Mouse (Mus musculus): Measurements from ENCODE around the gene Apip. TPM values are rescaled to one million over a fixed set of nuclear protein-coding genes. Genes with fewer than 3 reads are reported as not detected.

Gene Apip
- polyA plus RNA-seq, 1 experiment = 35.4 TPM

GRCm38 (mm10) chr2:103118324-103119196, 45.1 kb downstream of the Apip start:
- WGBS = 73% methylated on average over 6 of the region's 6 CpGs
- Histone ChIP-seq H3K27ac (ENCODE audit: control insufficient read depth, insufficient read depth, low read depth, low read length, poor library complexity) (no peak overlapping the region; the same call in 1 of the 2 replicates), H3K4me3 (replicated peaks; ENCODE audit: control insufficient read depth, low read depth, low read length) (no peak overlapping the region), H3K4me1 (ENCODE audit: control insufficient read depth, insufficient read depth, low read length) (no peaks in the 10 kb centered on the region; the same call in 1 of the 2 replicates)
- TF ChIP-seq CTCF (IDR thresholded peaks at IDR 0.05; ENCODE audit: control insufficient read depth, insufficient read depth, low read length) (no peak), POLR2A (IDR thresholded peaks at IDR 0.05; ENCODE audit: borderline replicate concordance, control insufficient read depth, low read depth, low read length) (no peak)

- Histone ChIP-seq H3K4me1 (ENCODE audit: control insufficient read depth, insufficient read depth, low read length) (no peaks in the 10 kb centered on the region; the same call in 1 of the 2 replicates), H3K4me3 (replicated peaks; ENCODE audit: control insufficient read depth, low read depth, low read length) (no peak overlapping the region), H3K27ac (ENCODE audit: control insufficient read depth, insufficient read depth, low read depth, low read length, poor library complexity) (no peak overlapping the region)
- WGBS = 41% methylated on average over 7 of the region's 7 CpGs
- TF ChIP-seq POLR2A (IDR thresholded peaks at IDR 0.05; ENCODE audit: borderline replicate concordance, control insufficient read depth, low read depth, low read length) (no peak), CTCF (IDR thresholded peaks at IDR 0.05; ENCODE audit: control insufficient read depth, insufficient read depth, low read length) (no peak)
Measured at GRCm38 (mm10) chr2:103119197-103119854, 45.9 kb downstream of the Apip start.

GRCm38 (mm10) chr2:103129676-103130075, 56.2 kb downstream of the Apip start:
- H3K4me3 ChIP-seq (replicated peaks; ENCODE audit: control insufficient read depth, low read depth, low read length) = no peak overlapping the region
- TF ChIP-seq POLR2A (IDR thresholded peaks at IDR 0.05; ENCODE audit: borderline replicate concordance, control insufficient read depth, low read depth, low read length) (no peak), CTCF (IDR thresholded peaks at IDR 0.05; ENCODE audit: control insufficient read depth, insufficient read depth, low read length) (no peak)
- no peak overlapping the region for H3K27ac ChIP-seq (ENCODE audit: control insufficient read depth, insufficient read depth, low read depth, low read length, poor library complexity)
- H3K4me1 ChIP-seq (ENCODE audit: control insufficient read depth, insufficient read depth, low read length) = no peaks in the 10 kb centered on the region
- 31% methylated on average over 2 of the region's 2 CpGs for WGBS

- Histone ChIP-seq H3K27ac (ENCODE audit: control insufficient read depth, insufficient read depth, low read depth, low read length, poor library complexity) (no peak overlapping the region), H3K4me3 (replicated peaks; ENCODE audit: control insufficient read depth, low read depth, low read length) (no peak overlapping the region), H3K4me1 (ENCODE audit: control insufficient read depth, insufficient read depth, low read length) (no peaks in the 10 kb centered on the region)
- 19% methylated on average over 4 of the region's 4 CpGs for WGBS
- no peak for TF ChIP-seq POLR2A (IDR thresholded peaks at IDR 0.05; ENCODE audit: borderline replicate concordance, control insufficient read depth, low read depth, low read length)
- TF ChIP-seq CTCF (IDR thresholded peaks at IDR 0.05; ENCODE audit: control insufficient read depth, insufficient read depth, low read length) = 0 out of 2 replicates have a peak, but pooled peaks have one; percentile 18
Measured at GRCm38 (mm10) chr2:103131145-103131544, 57.7 kb downstream of the Apip start.

- 19% methylated on average over 8 of the region's 8 CpGs for WGBS
- H3K27ac ChIP-seq (ENCODE audit: control insufficient read depth, insufficient read depth, low read depth, low read length, poor library complexity) = no peak overlapping the region
- no peak for TF ChIP-seq POLR2A (IDR thresholded peaks at IDR 0.05; ENCODE audit: borderline replicate concordance, control insufficient read depth, low read depth, low read length)
- TF ChIP-seq CTCF (IDR thresholded peaks at IDR 0.05; ENCODE audit: control insufficient read depth, insufficient read depth, low read length) = no peak
Measured at GRCm38 (mm10) chr2:103138529-103139265, 65.2 kb downstream of the Apip start.

More at GRCm38 (mm10) chr2:103138529-103139265, 65.2 kb downstream of the Apip start:
- Histone ChIP-seq H3K4me1 (ENCODE audit: control insufficient read depth, insufficient read depth, low read length) (no peaks in the 10 kb centered on the region), H3K4me3 (replicated peaks; ENCODE audit: control insufficient read depth, low read depth, low read length) (no peak overlapping the region)

Other genes starting within 250 kb of the Apip start
- 16.4 and 39.6 TPM in 2 replicates for gene Cd44, start 172.0 kb upstream of the Apip start, polyA plus RNA-seq (2011; ENCODE audit: insufficient read depth, insufficient read length, low replicate concordance, missing spikeins)
- 9.3 and 11.6 TPM in 2 replicates for gene Pdhx, start 162 bp upstream of the Apip start, polyA plus RNA-seq (2011; ENCODE audit: insufficient read depth, insufficient read length, low replicate concordance, missing spikeins)
- not detected in 2 replicates for gene Ehf, start 229.6 kb downstream of the Apip start, polyA plus RNA-seq (2011; ENCODE audit: insufficient read depth, insufficient read length, low replicate concordance, missing spikeins)